Mouse (Mus musculus): ENCODE data around the gene Gm17324. TPM values are rescaled to one million over a fixed set of nuclear protein-coding genes. Genes with fewer than 3 reads are reported as not detected.

Gm17324 gene
- polyA plus RNA-seq, 1 experiment from 2014 or later: 1.0 TPM

GRCm38 (mm10) chr9:78475383-78475780 is 26.8 kb upstream of the Gm17324 start:
- ATAC-seq (ENCODE audit: low read depth): no peak
- no peak overlapping the region for H3K4me3 ChIP-seq (ENCODE audit: low read length)
- 81% methylated on average over 2 of the region's 2 CpGs for WGBS
- no peaks in the 10 kb centered on the region for H3K27me3 ChIP-seq (ENCODE audit: control insufficient read depth, insufficient read depth, low read depth, low read length)
- no peak overlapping the region for H3K27ac ChIP-seq (ENCODE audit: low read length)
- H3K9me3 ChIP-seq (ENCODE audit: control insufficient read depth, low read length): no peaks in the 10 kb centered on the region
- H3K36me3 ChIP-seq (ENCODE audit: control insufficient read depth, insufficient read depth, low read length): peaks cover 30% of the 10 kb centered on the region
- H3K4me1 ChIP-seq (replicated peaks; ENCODE audit: control insufficient read depth, insufficient read depth, low read length): peaks cover 6% of the 10 kb centered on the region
- no peak overlapping the region for H3K9ac ChIP-seq (ENCODE audit: low read length)
- H3K4me2 ChIP-seq (ENCODE audit: low read depth, low read length): no peak overlapping the region

DNA sequence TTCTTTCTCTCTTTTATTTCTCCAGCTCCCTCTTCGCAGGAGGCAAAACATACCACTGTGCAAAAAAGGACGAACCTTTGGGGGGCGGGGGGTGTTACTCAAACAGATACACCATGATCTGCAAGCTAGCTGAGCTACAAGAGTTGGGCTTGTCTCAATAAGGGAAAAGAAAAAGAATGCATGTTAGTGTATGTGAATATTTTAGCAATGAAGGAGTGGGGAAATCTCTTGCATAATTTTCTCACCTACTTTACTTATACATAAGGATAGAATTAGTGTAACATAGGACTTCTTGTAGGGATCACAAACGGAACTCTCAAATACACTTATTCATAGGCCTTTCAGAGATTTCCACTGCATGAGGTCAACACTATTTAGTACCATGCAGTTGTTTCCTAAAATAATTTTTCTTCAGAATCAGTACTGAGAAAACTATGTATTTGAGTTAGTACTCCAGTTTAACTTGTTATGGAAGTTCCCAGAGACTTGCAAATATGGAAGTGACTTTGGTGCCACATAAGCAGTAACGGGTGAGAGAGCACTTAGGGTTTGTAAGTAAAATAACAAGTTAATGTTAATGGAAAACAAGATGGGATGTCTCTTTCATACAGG is 26.3 kb upstream of the Gm17324 start:
- Histone ChIP-seq H3K36me3 (ENCODE audit: control insufficient read depth, insufficient read depth, low read length) (peaks cover 33% of the 10 kb centered on the region), H3K27ac (ENCODE audit: low read length) (no peak overlapping the region), H3K27me3 (ENCODE audit: control insufficient read depth, insufficient read depth, low read depth, low read length) (no peaks in the 10 kb centered on the region), H3K9ac (ENCODE audit: low read length) (no peak overlapping the region), H3K9me3 (ENCODE audit: control insufficient read depth, low read length) (no peaks in the 10 kb centered on the region), H3K4me1 (replicated peaks; ENCODE audit: control insufficient read depth, insufficient read depth, low read length) (peaks cover 6% of the 10 kb centered on the region), H3K4me2 (ENCODE audit: low read depth, low read length) (no peak overlapping the region), H3K4me3 (ENCODE audit: low read length) (no peak overlapping the region)
- ATAC-seq (ENCODE audit: low read depth): no peak
- WGBS: 78% methylated on average over 5 of the region's 5 CpGs

- Histone ChIP-seq H3K9ac (ENCODE audit: low read length) (no peak overlapping the region), H3K9me3 (ENCODE audit: control insufficient read depth, low read length) (no peaks in the 10 kb centered on the region), H3K4me1 (replicated peaks; ENCODE audit: control insufficient read depth, insufficient read depth, low read length) (0 out of 2 replicates have a peak, but pooled peaks cover 3% of the 10 kb centered on the region), H3K27me3 (ENCODE audit: control insufficient read depth, insufficient read depth, low read depth, low read length) (no peaks in the 10 kb centered on the region), H3K36me3 (ENCODE audit: control insufficient read depth, insufficient read depth, low read length) (peaks cover 29% of the 10 kb centered on the region), H3K4me2 (ENCODE audit: low read depth, low read length) (no peak overlapping the region), H3K4me3 (ENCODE audit: low read length) (no peak overlapping the region), H3K27ac (ENCODE audit: low read length) (no peak overlapping the region)
- ATAC-seq (ENCODE audit: low read depth): no peak
- 58% methylated on average over 2 of the region's 2 CpGs for WGBS
Observed at GRCm38 (mm10) chr9:78474270-78474669, 25.7 kb upstream of the Gm17324 start.

DNA sequence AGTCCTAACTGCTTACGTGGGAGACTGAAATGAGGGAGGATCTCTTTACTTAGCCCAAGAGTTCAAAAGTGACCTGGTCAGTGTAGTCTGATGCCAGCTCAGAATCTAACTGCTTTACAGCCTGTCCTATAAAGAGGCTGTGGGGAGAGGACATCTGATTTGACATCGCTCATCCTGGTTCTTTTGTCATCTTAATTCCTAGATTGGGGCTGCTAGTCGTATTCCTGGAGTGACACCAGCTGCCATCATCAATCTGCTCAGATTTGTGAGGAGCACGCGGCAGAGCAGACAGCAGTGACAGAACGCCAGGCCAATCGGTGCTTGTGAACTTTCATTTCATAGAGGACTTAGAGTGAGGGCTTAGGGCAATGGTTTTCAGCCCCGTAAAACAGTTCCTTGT is 25.0 kb upstream of the Gm17324 start:
- 71% methylated on average over 8 of the region's 8 CpGs for WGBS
- no peak overlapping the region for H3K4me2 ChIP-seq (ENCODE audit: low read depth, low read length)
- H3K27ac ChIP-seq (ENCODE audit: low read length): no peak overlapping the region
- no peak overlapping the region for H3K4me3 ChIP-seq (ENCODE audit: low read length)
- no peak for ATAC-seq (ENCODE audit: low read depth)
- no peak overlapping the region for H3K9ac ChIP-seq (ENCODE audit: low read length)
- peaks cover 29% of the 10 kb centered on the region for H3K36me3 ChIP-seq (ENCODE audit: control insufficient read depth, insufficient read depth, low read length)
- 0 out of 2 replicates have a peak, but pooled peaks cover 3% of the 10 kb centered on the region for H3K4me1 ChIP-seq (replicated peaks; ENCODE audit: control insufficient read depth, insufficient read depth, low read length)
- H3K27me3 ChIP-seq (ENCODE audit: control insufficient read depth, insufficient read depth, low read depth, low read length): no peaks in the 10 kb centered on the region
- no peaks in the 10 kb centered on the region for H3K9me3 ChIP-seq (ENCODE audit: control insufficient read depth, low read length)

DNA sequence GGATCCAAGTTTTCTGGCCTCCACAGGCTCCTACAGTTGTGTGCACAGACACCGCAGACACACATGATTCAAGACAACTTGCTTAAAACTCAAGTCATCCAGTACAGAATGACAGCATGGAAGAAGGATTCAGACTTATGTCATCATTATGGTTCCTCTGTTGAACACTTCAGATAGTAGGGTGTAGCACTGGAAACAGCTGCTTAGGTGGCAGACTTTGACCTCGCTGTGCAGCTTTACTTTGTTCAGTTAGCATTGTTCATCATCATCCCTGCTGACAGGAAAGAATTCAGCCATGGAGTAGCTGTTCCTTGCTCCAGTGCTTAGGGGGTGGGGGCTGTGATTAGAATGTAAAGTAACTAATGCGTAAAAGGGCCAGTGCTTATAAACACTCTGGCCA is 17.1 kb upstream of the Gm17324 start:
- no peak overlapping the region for H3K4me3 ChIP-seq (ENCODE audit: low read length)
- peaks cover 46% of the 10 kb centered on the region for H3K36me3 ChIP-seq (ENCODE audit: control insufficient read depth, insufficient read depth, low read length)
- H3K9ac ChIP-seq (ENCODE audit: low read length): no peak overlapping the region
- H3K27ac ChIP-seq (ENCODE audit: low read length): no peak overlapping the region
- H3K9me3 ChIP-seq (ENCODE audit: control insufficient read depth, low read length): no peaks in the 10 kb centered on the region
- H3K4me1 ChIP-seq (replicated peaks; ENCODE audit: control insufficient read depth, insufficient read depth, low read length): no peaks in the 10 kb centered on the region
- WGBS: 93% methylated on average over 3 of the region's 3 CpGs
- no peaks in the 10 kb centered on the region for H3K27me3 ChIP-seq (ENCODE audit: control insufficient read depth, insufficient read depth, low read depth, low read length)
- ATAC-seq (ENCODE audit: low read depth): no peak
- H3K4me2 ChIP-seq (ENCODE audit: low read depth, low read length): no peak overlapping the region

DNA sequence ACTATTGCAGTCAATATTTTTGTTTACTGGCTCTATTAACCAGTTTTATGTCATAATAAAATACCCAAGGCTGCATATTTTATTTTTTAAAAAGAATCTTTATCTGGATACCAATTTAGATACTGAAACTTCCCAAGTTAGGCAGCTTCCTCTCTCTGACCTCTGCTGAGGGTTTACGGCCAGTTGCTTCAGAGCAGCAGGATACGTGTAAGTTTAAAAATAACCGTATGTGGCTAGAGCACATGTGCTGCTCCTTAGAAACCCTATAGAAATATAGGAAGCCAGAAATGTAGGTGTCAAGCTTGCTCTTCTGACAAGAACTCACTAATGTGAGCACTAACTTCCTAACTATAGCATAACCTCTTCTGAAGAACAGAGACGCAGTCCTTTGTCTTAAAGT is 14.8 kb upstream of the Gm17324 start:
- no peaks in the 10 kb centered on the region for H3K4me1 ChIP-seq (replicated peaks; ENCODE audit: control insufficient read depth, insufficient read depth, low read length)
- H3K4me2 ChIP-seq (ENCODE audit: low read depth, low read length): no peak overlapping the region
- no peak overlapping the region for H3K4me3 ChIP-seq (ENCODE audit: low read length)
- WGBS: 88% methylated on average over 4 of the region's 4 CpGs
- no peaks in the 10 kb centered on the region for H3K9me3 ChIP-seq (ENCODE audit: control insufficient read depth, low read length)
- no peak overlapping the region for H3K9ac ChIP-seq (ENCODE audit: low read length)
- ATAC-seq (ENCODE audit: low read depth): no peak
- no peaks in the 10 kb centered on the region for H3K27me3 ChIP-seq (ENCODE audit: control insufficient read depth, insufficient read depth, low read depth, low read length)
- no peak overlapping the region for H3K27ac ChIP-seq (ENCODE audit: low read length)
- peaks cover 47% of the 10 kb centered on the region for H3K36me3 ChIP-seq (ENCODE audit: control insufficient read depth, insufficient read depth, low read length)

DNA sequence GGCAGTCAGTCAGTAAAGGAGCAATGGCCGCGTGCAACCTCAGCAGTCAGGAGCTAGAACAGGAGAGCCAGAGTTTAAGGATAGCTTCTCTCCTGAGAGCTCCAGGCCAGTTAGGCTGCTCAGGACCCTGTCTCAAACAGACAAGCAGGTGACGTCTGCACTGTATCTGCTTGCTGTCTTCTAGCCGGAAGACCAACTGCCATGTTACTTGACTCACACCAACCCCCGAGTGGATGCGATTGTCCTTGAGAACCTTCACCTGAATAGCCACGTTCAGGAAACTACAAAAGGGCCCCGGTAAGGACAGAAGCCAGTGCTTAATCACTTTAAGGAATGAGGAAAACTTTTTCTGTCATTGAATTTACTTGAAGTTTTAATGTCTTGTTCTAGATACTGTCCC is 8.4 kb upstream of the Gm17324 start:
- H3K27me3 ChIP-seq (ENCODE audit: control insufficient read depth, insufficient read depth, low read depth, low read length): no peaks in the 10 kb centered on the region
- peaks cover 50% of the 10 kb centered on the region for H3K36me3 ChIP-seq (ENCODE audit: control insufficient read depth, insufficient read depth, low read length)
- no peak for ATAC-seq (ENCODE audit: low read depth)
- H3K4me1 ChIP-seq (replicated peaks; ENCODE audit: control insufficient read depth, insufficient read depth, low read length): no peaks in the 10 kb centered on the region
- WGBS: 88% methylated on average over 8 of the region's 8 CpGs
- H3K27ac ChIP-seq (ENCODE audit: low read length): no peak overlapping the region
- H3K9me3 ChIP-seq (ENCODE audit: control insufficient read depth, low read length): no peaks in the 10 kb centered on the region
- no peak overlapping the region for H3K4me2 ChIP-seq (ENCODE audit: low read depth, low read length)
- no peak overlapping the region for H3K9ac ChIP-seq (ENCODE audit: low read length)
- H3K4me3 ChIP-seq (ENCODE audit: low read length): no peak overlapping the region

DNA sequence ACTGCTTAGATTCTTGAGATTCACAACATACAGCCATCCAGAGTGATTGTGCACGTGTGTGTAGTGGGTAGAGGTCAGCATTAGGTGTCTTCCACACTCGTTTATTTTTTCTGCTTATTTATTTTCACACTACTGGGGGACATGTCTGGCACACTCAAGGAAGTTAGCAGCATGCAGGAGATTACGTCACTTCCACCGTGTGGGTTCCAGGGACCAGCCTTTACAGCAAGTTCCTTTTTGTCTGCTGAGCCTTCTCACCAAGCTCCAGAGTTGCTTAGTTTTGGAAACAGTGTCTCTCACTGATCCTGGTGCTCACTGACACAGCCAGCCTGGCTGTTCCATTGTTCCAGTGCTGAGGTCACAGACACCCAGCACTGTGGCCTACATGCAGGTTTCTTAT is 2.8 kb upstream of the Gm17324 start:
- WGBS: 72% methylated on average over 4 of the region's 4 CpGs
- H3K36me3 ChIP-seq (ENCODE audit: control insufficient read depth, insufficient read depth, low read length): peaks cover 20% of the 10 kb centered on the region

GRCm38 (mm10) chr9:78450404-78450803 is 1.8 kb upstream of the Gm17324 start:
- H3K36me3 ChIP-seq (ENCODE audit: control insufficient read depth, insufficient read depth, low read length): peaks cover 16% of the 10 kb centered on the region
- H3K9me3 ChIP-seq (ENCODE audit: control insufficient read depth, low read length): no peaks in the 10 kb centered on the region
- no peak overlapping the region for H3K4me2 ChIP-seq (ENCODE audit: low read depth, low read length)
- H3K27me3 ChIP-seq (ENCODE audit: control insufficient read depth, insufficient read depth, low read depth, low read length): peaks cover 2% of the 10 kb centered on the region; the same call in 1 of the 2 replicates
- H3K4me1 ChIP-seq (replicated peaks; ENCODE audit: control insufficient read depth, insufficient read depth, low read length): peaks cover 13% of the 10 kb centered on the region
- 72% methylated on average over 5 of the region's 5 CpGs for WGBS
- no peak overlapping the region for H3K9ac ChIP-seq (ENCODE audit: low read length)
- no peak overlapping the region for H3K4me3 ChIP-seq (ENCODE audit: low read length)
- no peak for ATAC-seq (ENCODE audit: low read depth)
- no peak overlapping the region for H3K27ac ChIP-seq (ENCODE audit: low read length)

More for the DNA sequence above, 2.8 kb upstream of the Gm17324 start:
- no peak for ATAC-seq (ENCODE audit: low read depth)
- Histone ChIP-seq H3K9ac (ENCODE audit: low read length) (no peak overlapping the region), H3K4me1 (replicated peaks; ENCODE audit: control insufficient read depth, insufficient read depth, low read length) (peaks cover 13% of the 10 kb centered on the region), H3K4me3 (ENCODE audit: low read length) (no peak overlapping the region), H3K9me3 (ENCODE audit: control insufficient read depth, low read length) (no peaks in the 10 kb centered on the region), H3K4me2 (ENCODE audit: low read depth, low read length) (no peak overlapping the region), H3K27me3 (ENCODE audit: control insufficient read depth, insufficient read depth, low read depth, low read length) (peaks cover 2% of the 10 kb centered on the region; the same call in 1 of the 2 replicates), H3K27ac (ENCODE audit: low read length) (no peak overlapping the region)

GRCm38 (mm10) chr9:78447606-78447972 is 997 bp downstream of the Gm17324 start:
- ATAC-seq (ENCODE audit: low read depth): peak; percentile 7; the same call in 1 of the 2 replicates

More at GRCm38 (mm10) chr9:78447606-78447972, 997 bp downstream of the Gm17324 start:
- Histone ChIP-seq H3K36me3 (ENCODE audit: control insufficient read depth, insufficient read depth, low read length) (peaks cover 4% of the 10 kb centered on the region; the same call in 1 of the 2 replicates), H3K27me3 (ENCODE audit: control insufficient read depth, insufficient read depth, low read depth, low read length) (peaks cover 18% of the 10 kb centered on the region), H3K9me3 (ENCODE audit: control insufficient read depth, low read length) (no peaks in the 10 kb centered on the region), H3K9ac (ENCODE audit: low read length) (peak overlapping the region; percentile 87), H3K4me2 (ENCODE audit: low read depth, low read length) (peak overlapping the region; percentile 61), H3K4me3 (ENCODE audit: low read length) (peak overlapping the region; percentile 81), H3K4me1 (replicated peaks; ENCODE audit: control insufficient read depth, insufficient read depth, low read length) (peaks cover 15% of the 10 kb centered on the region), H3K27ac (ENCODE audit: low read length) (no peak overlapping the region)
- WGBS: 27% methylated on average over 9 of the region's 9 CpGs
